Mouse (Mus musculus) yolk sac, embryonic 10.5 days (tissue): ENCODE data around the gene Tmem109.
A peak's percentile ranks its signal among the peaks of the same experiment; 100 is the strongest.

Experiments
- DNase-seq: peaks from one replicate; pipeline ENCODE4 v3.0.0-alpha.2; 2017; ENCODE audit warnings: low spot score

The Tmem109 gene

DNA sequence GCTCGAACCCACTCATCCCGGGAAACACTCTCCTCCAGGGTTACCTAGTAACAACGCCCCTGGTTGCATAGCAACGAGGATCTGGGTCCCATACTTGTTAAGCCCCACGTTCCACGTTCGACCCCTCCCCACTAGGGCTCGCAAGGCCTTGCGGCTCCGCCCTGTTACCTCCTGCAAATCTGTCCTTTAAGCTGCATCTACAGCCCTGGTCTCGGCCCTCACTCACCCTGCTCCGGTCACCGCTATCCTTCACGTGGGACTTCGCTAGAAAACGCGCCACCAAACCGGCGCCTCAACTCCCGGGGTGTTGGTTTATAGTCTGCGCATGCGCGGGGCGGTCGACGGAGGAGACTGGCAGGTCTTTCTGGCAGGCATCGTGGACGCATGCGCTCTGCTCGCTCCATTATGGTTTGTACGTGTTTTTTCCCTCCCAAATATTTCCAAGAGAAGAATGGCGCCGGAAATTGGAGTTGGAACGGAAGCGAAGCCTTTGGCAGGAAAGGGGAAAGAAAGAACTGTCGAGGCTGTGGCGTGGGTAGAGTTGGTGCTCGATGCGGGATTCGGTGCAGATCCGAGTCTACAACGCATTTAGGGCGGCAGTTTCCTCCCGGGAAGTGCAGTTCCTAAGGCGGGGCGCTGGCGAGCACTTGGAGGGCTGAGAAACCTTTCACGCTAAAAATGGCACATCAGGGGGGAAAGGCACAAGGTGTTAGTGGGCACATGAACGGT lies at the start of gene Tmem109:
Gene Tmem109 (minus strand): TSS at position 576 of the 729 bp plus-strand sequence.
- DNase-seq, result peak; percentile 96

DNA sequence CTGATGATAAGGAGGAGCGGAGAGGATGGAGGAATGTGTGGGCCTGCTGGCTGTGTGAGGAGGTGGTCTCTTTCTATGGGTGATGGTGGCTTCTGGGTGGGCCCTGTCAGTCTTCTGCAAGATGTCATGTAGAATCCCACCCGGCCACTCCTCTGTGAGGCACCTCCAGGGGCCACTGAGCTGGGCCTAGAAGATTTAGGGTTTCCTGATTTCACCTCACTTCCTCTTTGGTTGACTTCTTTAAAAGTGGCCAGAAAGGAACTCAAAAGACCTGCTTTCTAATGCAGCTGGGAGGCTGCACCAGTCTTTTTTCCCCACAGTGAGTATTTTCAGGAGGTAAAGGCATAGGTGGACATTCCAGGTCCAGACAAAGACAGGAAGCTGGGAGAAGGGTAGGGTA lies 48.8 kb upstream of the Tmem109 start:
- no peak for DNase-seq

DNA sequence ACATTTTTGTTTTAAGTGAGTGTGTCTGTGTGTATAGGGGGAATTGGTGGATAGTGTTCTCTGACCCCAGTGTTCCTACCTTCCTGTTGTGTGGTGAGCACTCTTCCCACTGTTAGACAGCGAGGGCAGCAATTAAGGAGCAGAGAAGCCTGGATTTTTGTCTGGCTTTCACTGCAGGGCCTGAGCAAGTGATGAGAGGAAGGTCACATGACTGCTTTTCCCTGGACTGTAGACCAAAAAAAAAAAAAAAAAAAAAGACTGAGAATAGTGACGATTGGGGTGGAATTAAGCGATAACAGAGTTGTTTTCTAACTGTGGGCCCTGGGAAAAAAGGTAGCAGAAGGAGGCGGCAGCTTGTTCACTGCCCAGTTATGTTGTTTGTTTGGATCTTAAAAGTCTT lies 44.9 kb upstream of the Tmem109 start:
- DNase-seq, result no peak

DNA sequence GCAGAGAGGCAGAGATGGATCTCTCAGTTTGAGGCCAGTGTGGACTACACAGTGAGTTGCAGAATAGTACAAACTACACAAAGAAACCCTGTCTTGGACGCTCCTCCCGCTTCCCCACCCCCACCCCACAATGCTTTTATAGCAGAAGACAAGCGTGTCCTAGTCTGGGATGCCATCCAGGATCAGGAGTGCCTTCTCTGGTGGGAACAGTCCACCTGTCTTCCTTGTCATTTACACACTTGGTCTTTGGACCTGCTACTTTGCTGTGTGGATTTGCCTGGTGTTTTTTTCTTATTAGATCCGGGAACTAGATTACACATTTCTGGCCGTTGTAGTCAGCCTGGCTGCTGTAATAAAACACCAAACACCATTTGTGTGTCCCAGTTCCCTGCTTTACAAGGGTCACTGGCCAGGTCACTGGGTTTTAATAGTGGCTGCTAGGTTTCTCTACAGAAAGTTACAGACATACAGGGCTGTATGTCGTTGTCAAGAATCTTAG lies 44.4 kb upstream of the Tmem109 start:
- DNase-seq, result no peak

DNA sequence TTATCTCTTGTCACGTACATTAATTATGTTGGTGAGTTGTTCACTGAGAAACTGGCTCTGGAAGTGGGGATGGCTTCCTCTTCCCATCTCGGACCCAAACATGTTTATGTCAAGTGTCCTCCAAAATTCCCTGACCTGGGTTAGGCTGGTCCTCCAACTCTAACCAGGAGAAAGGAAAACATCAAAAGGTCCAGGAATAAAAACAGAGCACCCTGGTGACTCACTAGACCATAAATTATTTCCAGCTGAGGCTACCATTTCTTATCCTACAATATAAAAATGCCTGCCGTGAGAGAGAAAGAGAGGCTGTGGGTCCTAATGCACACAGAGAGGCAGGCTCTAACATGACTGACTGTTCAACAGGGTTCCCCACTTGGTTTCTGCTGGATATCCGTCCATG lies 42.4 kb upstream of the Tmem109 start:
- DNase-seq, result no peak

DNA sequence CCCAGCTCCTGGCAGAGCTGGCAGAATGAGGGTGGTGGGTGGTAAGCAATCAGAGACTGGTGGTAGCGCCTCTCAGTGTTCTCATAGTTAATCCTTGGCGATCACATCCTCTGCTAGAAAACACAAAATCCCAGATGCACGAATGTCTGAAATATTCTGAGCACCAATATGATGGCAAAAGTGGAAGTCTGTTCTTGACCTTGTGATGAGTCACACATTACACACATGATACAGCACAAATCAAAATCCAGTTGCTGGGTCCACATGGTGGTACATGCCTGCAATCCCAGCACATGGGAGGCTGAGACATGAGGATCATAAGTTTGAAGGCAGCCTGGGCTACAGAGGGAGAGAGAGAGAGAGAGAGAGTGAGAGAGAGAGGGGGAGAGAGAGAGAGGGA lies 39.3 kb upstream of the Tmem109 start:
- DNase-seq, result no peak

DNA sequence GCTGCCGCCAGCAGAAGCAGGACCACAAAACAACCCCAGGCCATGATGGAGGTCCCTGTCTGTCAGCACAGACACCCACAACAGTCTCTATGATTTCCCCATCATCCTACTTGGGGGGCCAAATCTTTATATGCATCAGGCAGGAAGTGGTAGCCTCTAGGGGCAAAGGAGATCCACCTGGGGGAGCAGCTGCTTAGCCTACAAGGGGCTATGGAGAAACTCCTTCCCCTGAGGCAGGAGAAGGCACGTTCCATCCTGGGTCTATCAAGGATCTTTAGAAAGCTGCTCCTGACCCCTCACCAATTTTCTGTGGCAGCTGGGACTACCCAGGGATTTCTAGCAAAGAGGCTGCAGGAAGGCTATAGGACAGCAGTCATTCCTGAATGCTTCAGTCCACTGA lies 38.7 kb upstream of the Tmem109 start, which contains the start of gene Zp1:
Gene Zp1 (minus strand): TSS at position 101 of the 400 bp plus-strand sequence.
- DNase-seq, result no peak

DNA sequence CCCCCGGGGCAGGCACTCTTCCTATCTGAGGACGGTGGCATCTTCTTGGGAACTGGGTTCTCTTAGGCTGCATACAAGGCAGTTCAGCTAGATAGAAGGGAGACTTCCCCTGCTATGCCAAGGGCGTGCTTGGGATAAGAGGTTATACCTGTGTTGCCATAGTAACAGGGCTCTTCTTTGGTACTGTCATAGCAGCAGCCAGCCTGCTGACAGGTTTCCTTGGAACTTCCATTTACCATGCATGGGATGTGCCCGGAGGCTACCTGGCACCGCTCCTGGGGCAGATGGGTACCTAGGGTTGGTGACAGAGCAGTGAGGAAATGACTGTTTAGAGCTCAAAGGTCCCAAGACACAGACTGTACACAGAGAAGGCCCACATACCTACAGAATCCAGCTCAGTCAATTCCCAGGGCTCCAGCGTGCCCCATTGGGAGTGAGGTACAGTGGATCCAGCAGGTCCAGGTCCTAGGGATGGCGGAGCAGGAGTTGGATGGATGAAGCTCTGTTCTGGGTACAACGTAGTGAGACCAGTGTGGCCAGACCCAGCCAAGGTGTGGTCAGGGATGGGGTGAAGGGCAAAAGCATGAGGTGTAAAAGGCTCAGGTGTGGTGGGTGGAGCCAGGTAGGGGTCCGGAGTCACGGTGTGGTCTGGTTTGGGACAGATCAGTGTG lies 36.7 kb upstream of the Tmem109 start:
- no peak for DNase-seq

DNA sequence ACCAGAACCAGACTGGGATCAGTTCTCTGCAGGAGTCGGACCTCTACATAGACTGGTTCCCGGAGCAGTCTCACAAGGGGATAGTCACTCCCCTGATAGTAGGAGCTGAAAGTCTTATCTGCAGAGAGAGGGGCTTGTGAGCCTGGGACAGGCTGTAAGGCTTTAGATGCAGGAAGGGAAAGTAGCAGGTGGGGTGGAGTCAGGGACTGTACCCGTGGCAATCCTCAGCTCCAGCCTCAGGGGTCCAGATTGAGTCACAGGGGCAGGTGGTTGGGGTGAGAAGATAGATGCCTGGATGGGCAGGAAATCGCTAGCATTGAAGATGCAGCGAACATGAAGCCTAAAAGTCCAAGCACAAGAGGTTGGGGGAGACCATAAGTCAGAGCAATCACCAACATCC lies 34.7 kb upstream of the Tmem109 start:
- no peak for DNase-seq

DNA sequence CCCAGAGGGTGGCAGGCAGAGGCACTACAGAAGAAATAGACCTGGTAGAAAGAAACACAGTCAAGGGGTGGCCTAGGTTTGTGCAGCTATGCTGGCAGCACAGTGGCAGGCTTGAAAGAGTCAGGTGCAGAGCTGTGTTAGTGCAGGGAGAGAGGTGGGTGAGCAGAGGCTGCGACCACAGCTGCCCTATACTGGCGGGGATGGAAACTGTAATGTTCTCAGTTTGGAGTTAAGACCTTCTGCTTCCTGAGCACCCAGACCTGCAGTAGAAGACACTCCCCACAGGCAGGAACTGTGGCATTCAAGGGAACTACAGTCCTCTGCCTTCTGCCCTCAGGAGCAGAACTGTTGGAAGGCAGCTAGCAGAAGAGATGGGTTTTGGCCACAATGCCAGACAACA lies 33.1 kb upstream of the Tmem109 start:
- DNase-seq, result no peak

DNA sequence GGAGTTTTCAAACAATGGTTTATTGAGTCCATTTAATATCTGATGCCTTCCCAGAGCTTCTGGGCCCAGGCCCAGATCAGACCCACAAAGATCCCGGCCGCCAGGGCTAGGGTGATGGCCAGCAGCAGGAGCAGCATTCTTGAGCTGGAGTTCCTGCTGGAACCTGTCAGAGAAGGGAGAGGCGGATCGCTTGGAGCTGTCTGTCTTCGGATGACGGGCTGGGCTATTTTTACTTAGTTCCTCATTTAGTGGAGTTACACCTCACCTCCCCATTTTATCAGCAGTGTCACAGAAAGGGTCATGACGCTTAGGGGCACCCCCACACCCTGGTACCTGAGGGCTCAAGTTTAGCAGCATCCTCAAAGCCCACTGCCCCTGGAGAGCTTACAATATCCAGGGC lies 32.5 kb upstream of the Tmem109 start:
- DNase-seq, result no peak

DNA sequence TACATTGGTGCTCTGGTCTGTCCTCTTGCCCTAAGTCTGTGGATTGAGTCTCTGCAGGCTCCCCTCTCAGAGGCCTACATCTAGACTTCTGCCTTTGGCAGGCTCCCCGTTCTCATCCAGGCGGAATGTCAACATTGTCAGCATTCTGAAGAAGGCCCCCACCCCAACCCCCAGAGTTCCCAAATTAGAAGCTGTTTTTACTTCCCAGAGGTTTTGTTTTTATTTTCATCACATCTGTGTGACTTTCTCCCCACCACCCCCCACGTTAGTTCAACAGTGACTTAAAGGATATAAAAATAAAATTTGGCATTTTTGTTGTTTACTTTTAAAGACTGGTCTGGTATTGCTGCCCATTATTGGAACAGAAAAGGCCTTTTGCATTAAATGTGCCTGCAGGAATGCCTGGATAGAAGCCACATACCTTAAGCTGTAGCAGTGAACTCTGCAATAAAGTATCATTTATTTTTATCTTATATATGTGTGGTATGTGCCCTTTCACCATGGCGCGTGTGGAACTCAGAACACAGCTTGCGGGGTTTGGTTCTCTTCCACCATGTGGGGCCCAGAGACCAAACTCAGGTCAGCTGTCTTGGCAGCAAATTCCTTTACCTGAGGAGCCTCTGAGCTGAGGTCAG lies 27.4 kb upstream of the Tmem109 start:
- DNase-seq, result peak; percentile 53

DNA sequence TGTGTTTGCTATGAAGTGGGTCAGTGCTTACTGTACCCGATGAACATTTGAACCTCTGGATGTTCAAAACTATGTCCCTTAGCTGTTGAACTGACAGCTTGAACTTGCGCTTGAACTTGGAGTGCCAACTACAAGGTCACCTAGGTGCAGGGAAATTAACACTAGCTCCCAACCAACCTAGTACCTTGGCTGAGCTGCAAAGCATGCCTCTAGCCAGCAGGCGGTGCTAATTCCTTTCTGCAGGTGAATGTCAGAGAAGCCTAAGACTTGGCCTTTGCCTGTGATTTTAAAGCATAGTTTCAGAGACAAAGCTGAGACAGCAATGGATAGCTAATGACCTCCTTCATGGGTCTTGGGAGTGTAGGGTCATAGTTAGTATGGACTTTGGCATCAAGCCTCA lies 26.1 kb upstream of the Tmem109 start:
- peak; percentile 43 for DNase-seq

DNA sequence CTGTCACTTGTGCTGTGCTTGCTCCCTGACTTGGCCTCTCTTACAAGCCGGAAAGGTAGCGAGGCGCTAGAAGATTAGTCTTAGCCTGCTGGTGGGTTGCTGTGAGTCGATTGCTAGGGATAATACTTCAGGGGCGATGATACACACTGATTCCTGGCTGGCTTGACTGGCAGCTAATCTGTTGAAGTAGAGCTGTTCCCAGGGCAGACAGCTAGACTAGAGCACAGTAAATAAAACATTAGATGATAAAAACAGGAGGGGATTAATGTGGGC lies 23.9 kb upstream of the Tmem109 start:
- DNase-seq, result no peak

DNA sequence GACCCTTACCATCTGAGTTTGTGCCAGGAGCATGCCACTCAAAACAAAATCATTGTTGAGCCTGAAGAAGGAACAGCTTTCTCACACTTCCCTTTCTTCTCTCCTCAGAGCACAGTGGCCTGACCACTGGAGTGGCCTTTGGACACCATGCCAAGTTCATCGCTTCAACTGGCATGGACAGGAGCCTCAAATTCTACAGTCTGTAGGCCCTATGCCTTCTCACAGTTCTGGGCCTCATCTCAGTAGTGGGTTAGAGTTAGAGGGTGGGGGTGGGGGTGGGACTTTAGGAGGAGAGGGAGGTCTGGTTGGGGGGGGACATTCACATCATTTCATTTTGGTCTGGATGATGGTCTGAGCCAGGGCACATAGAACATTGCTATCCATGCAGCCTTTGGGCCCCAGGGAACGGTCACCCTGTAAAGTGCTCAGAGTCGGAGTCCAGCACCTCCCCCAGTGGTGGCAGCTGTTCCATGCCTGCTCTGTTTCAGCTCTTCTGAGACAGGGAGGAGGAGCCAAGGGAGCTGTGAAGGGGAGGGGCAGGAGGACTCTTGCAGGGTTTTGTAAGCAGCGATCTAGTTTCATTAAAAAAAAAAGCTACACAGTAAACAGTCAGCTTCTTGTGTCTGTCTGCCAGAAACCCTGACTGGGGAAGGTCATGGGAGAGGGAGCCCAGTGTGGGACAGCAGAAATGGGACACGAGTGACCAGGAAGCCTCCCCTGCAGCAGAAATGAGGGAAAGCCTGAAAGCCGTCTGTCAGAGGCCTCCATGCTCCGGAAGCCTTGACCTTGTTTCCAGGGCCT lies 23.3 kb upstream of the Tmem109 start:
- DNase-seq, result peak; percentile 71

DNA sequence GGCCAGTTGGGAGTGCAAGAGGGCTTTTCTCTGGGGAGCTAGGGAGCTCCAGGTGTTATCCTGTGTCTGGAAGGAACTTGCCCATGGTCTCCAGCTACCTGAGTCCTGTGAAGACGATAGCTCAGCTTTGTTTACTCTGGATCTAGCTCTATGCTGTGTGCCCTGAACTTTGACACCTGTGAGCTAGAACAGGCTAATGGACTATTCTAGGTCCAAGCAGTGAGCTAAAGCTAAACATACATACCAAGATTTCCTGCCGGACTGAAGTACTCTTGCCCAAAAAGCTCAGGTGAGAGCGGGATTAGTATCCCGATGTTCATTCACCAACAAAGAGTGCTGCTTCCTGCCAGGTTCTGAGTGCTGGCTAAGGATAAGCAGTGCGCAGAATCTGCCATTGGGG lies 22.7 kb upstream of the Tmem109 start:
- peak; percentile 58 for DNase-seq

DNA sequence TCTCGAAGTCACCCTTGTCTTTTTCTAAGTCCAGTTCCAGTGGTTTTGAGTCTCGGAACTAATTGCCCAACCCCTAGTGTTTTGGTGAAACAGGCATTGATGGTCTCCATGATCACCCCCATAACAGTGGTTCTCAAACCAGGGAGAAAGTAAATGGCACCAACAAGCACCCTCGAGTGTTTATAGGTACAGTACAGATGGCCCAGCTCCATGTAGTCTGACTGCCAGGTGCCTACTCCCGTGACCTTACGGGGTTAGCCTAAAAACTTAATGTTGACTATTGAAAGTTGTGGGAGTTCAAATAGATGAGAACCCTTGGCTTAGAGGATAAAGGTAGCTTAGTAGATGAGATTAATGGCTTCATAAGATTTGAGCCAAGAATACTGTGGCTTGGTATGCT lies 19.2 kb upstream of the Tmem109 start:
- no peak for DNase-seq

DNA sequence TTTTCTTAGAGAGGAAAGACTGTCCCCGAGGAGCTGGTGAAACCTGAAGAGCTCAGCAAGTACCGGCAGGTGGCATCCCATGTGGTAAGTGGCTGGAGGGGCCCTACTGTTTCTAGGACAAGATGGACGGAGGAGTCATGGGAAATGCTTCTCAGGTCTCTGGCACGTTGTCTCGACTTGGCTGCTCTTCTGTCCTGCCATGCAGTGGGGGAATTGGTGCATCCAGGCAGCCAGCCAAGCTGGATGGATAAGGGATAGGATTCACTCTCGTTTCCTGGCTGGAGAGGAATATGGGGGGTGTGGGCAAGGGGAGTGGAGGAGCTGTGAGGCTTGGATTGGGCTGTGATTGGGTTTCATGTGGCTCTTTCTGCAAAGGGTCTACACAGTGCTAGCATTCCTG lies 18.5 kb upstream of the Tmem109 start:
- no peak for DNase-seq

DNA sequence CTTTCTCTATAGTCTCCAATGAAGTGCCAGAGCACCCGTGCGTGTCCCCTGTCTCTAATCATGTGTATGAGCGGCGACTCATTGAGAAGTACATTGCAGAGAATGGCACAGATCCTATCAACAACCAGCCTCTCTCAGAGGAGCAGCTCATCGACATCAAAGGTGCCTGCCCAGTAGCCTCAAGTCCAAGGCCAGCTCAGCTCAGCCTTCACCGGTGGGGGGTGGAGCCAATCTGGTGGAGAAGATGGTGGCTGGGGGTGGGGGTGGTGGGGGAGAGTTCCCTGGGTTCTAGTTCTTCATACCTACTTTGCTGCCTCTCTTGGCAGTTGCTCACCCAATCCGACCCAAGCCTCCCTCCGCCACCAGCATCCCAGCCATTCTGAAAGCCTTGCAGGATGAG lies 15.7 kb upstream of the Tmem109 start:
- DNase-seq, result no peak

DNA sequence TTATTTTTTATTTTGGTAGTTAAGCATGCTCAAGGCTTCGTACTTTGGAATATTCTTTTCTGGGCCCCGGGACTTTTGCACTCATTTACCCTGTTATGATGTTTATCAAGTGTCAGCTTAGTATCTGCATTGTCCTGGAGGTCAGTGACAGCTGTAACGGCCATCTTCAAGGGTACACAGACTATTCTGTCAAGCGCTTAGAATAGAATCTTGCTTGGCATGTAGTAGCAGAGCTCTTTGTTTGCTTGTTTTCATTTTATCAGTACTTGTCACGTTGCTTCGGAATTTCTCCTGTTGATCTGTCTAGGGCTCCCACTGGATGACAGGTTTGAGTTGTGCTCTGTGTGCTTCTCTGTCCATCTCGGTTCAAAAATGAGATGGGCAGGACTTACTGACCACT lies 15.0 kb upstream of the Tmem109 start:
- DNase-seq, result no peak

DNA sequence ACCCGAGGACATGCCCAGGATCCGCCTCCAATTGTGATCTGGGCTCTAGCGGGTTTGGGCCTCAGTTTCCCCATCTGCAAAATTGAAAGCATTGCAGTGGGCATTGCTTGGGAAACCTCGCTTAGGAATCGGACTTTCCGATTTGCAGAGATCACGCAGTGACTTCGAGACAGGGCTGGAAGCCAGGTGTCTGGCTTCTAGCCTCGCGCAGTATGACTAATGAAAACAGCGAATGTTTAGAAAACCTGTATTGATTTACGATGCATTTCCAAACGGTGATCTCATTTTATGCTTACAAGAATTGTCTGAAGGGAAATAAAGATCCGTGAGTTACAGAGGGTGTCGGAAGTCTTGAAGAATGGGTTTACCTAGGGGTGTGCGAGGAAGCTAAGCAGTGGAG lies 13.9 kb upstream of the Tmem109 start:
- DNase-seq, result no peak

DNA sequence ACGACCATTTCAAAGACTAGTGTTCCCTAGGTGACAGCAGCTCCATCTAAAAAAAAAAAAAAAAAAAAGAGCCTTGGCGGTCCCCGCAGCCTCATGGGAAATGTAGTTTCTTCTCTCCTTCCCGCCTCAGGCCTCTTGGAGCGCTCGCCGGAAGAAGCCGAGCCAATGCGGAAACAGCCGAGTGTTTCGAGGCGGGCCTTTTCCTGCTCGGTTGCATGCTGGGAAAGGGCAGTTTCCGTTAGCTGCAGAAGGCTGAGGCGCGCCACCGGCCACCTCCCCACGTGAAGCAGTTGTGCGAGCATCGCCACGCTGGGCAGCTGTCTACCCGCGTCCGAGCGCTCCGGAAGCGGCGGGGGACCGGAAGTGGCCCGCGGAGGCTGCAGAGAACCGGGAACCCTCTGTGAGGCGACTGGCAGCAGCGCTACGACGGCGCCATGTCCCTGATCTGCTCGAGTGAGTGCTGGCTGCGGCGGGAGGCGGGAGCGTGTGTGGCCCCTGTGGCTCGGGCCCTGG lies 13.3 kb upstream of the Tmem109 start, which contains the start of gene Prpf19:
Gene Prpf19 (plus strand): TSS at position 216 of the 513 bp plus-strand sequence.
- peak; percentile 97 for DNase-seq
